Mouse (Mus musculus): ENCODE data around the gene Smyd3. TPM values are rescaled to one million over a fixed set of nuclear protein-coding genes. Genes with fewer than 3 reads are reported as not detected.
A peak's percentile ranks its signal among the peaks of the same experiment; 100 is the strongest.

Smyd3 gene
- total and polyA plus RNA-seq, 3 experiments = 2.7 to 8.1 (median 7.6) TPM

- no peak for DNase-seq
- 94% methylated on average over 2 of the region's 2 CpGs for WGBS
Measured at GRCm38 (mm10) chr1:179451211-179451610, 66.6 kb downstream of the Smyd3 start.

GRCm38 (mm10) chr1:179446845-179447212, 71.0 kb downstream of the Smyd3 start:
- no peak for DNase-seq
- WGBS = 29% methylated on average over 2 of the region's 2 CpGs
- TF ChIP-seq EP300 (IDR thresholded peaks at IDR 0.05; ENCODE audit: insufficient read depth, low read depth, low read length) (no peak), POLR2A (IDR thresholded peaks at IDR 0.05; ENCODE audit: insufficient read depth, low read depth, low read length) (no peak), CTCF (IDR thresholded peaks at IDR 0.05) (no peak)
- no peaks in the 10 kb centered on the region for H3K4me1 ChIP-seq (ENCODE audit: control insufficient read depth, insufficient read depth, low read length)
- no peaks in the 10 kb centered on the region for H3K36me3 ChIP-seq (ENCODE audit: control insufficient read depth, insufficient read depth, low read length)
- H3K27me3 ChIP-seq (ENCODE audit: control insufficient read depth, insufficient read depth, low read length) = no peaks in the 10 kb centered on the region
- intact Hi-C loops (cut with DNase I) = no loop called here
- H3K27ac ChIP-seq = no peak overlapping the region
- no peaks in the 10 kb centered on the region for H3K79me2 ChIP-seq (replicated peaks; ENCODE audit: control insufficient read depth, insufficient read depth, low read length)
- no peak overlapping the region for H3K9ac ChIP-seq (ENCODE audit: low read depth, low read length)
- no peak overlapping the region for H3K4me3 ChIP-seq

More at GRCm38 (mm10) chr1:179451211-179451610, 66.6 kb downstream of the Smyd3 start:
- no peak for TF ChIP-seq EP300 (IDR thresholded peaks at IDR 0.05; ENCODE audit: insufficient read depth, low read depth, low read length)
- TF ChIP-seq CTCF (IDR thresholded peaks at IDR 0.05) = peak; percentile 55
- Histone ChIP-seq H3K4me3 (no peak overlapping the region), H3K9ac (ENCODE audit: low read depth, low read length) (no peak overlapping the region), H3K4me1 (ENCODE audit: control insufficient read depth, insufficient read depth, low read length) (no peaks in the 10 kb centered on the region), H3K79me2 (replicated peaks; ENCODE audit: control insufficient read depth, insufficient read depth, low read length) (no peaks in the 10 kb centered on the region), H3K27ac (no peak overlapping the region), H3K36me3 (ENCODE audit: control insufficient read depth, insufficient read depth, low read length) (no peaks in the 10 kb centered on the region), H3K27me3 (ENCODE audit: control insufficient read depth, insufficient read depth, low read length) (no peaks in the 10 kb centered on the region)
- intact Hi-C loops (cut with DNase I) = no loop called here

GRCm38 (mm10) chr1:179446127-179446844, 71.6 kb downstream of the Smyd3 start:
- no peaks in the 10 kb centered on the region for H3K27me3 ChIP-seq (ENCODE audit: control insufficient read depth, insufficient read depth, low read length)
- H3K9ac ChIP-seq (ENCODE audit: low read depth, low read length) = no peak overlapping the region
- 62% methylated on average over 17 of the region's 17 CpGs for WGBS
- intact Hi-C loops (cut with DNase I) = no loop called here
- H3K4me1 ChIP-seq (ENCODE audit: control insufficient read depth, insufficient read depth, low read length) = no peaks in the 10 kb centered on the region
- no peak for DNase-seq
- H3K79me2 ChIP-seq (replicated peaks; ENCODE audit: control insufficient read depth, insufficient read depth, low read length) = no peaks in the 10 kb centered on the region
- no peak overlapping the region for H3K4me3 ChIP-seq
- no peak for TF ChIP-seq EP300 (IDR thresholded peaks at IDR 0.05; ENCODE audit: insufficient read depth, low read depth, low read length)
- TF ChIP-seq POLR2A (IDR thresholded peaks at IDR 0.05; ENCODE audit: insufficient read depth, low read depth, low read length) = no peak
- no peak for TF ChIP-seq CTCF (IDR thresholded peaks at IDR 0.05)
- H3K27ac ChIP-seq = no peak overlapping the region
- no peaks in the 10 kb centered on the region for H3K36me3 ChIP-seq (ENCODE audit: control insufficient read depth, insufficient read depth, low read length)

DNA sequence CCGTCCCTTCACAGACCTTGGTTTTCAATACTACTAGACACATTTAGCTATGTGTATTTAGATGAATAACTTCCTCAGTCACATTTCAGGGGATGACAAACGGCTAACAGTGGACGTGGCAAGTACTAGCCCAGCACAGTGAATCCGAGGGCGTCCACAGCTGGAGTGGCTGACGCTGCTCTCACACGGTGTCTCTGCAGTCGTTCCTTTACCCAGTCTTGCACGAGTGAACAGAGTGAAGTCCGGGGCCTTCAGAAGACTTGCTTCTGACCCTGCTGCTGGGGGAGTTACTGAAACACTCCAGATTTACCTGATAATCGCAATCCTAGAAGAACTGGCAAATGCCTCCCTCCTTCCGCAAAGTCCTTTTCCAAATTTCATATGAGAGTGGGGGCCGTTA, 74.0 kb downstream of the Smyd3 start:
- no peaks in the 10 kb centered on the region for H3K79me2 ChIP-seq (replicated peaks; ENCODE audit: control insufficient read depth, insufficient read depth, low read length)
- DNase-seq = no peak
- TF ChIP-seq POLR2A (IDR thresholded peaks at IDR 0.05; ENCODE audit: insufficient read depth, low read depth, low read length) (no peak), EP300 (IDR thresholded peaks at IDR 0.05; ENCODE audit: insufficient read depth, low read depth, low read length) (no peak), CTCF (IDR thresholded peaks at IDR 0.05) (no peak)
- H3K4me1 ChIP-seq (ENCODE audit: control insufficient read depth, insufficient read depth, low read length) = no peaks in the 10 kb centered on the region
- H3K36me3 ChIP-seq (ENCODE audit: control insufficient read depth, insufficient read depth, low read length) = no peaks in the 10 kb centered on the region
- no peak overlapping the region for H3K4me3 ChIP-seq
- intact Hi-C loops (cut with DNase I) = no loop called here
- H3K9ac ChIP-seq (ENCODE audit: low read depth, low read length) = no peak overlapping the region
- H3K27ac ChIP-seq = no peak overlapping the region
- H3K27me3 ChIP-seq (ENCODE audit: control insufficient read depth, insufficient read depth, low read length) = no peaks in the 10 kb centered on the region
- WGBS = 87% methylated on average over 13 of the region's 13 CpGs

- Histone ChIP-seq H3K36me3 (ENCODE audit: control insufficient read depth, insufficient read depth, low read length) (no peaks in the 10 kb centered on the region), H3K79me2 (replicated peaks; ENCODE audit: control insufficient read depth, insufficient read depth, low read length) (no peaks in the 10 kb centered on the region), H3K4me3 (no peak overlapping the region), H3K27me3 (ENCODE audit: control insufficient read depth, insufficient read depth, low read length) (no peaks in the 10 kb centered on the region), H3K27ac (no peak overlapping the region), H3K4me1 (ENCODE audit: control insufficient read depth, insufficient read depth, low read length) (no peaks in the 10 kb centered on the region), H3K9ac (ENCODE audit: low read depth, low read length) (no peak overlapping the region)
- no peak for DNase-seq
- TF ChIP-seq POLR2A (IDR thresholded peaks at IDR 0.05; ENCODE audit: insufficient read depth, low read depth, low read length) (no peak), CTCF (IDR thresholded peaks at IDR 0.05) (no peak), EP300 (IDR thresholded peaks at IDR 0.05; ENCODE audit: insufficient read depth, low read depth, low read length) (no peak)
- intact Hi-C loops (cut with DNase I) = no loop called here
- WGBS = 66% methylated on average over 8 of the region's 8 CpGs
Measured at GRCm38 (mm10) chr1:179443423-179443822, 74.4 kb downstream of the Smyd3 start.

GRCm38 (mm10) chr1:179436596-179436995, 81.2 kb downstream of the Smyd3 start:
- Histone ChIP-seq H3K36me3 (ENCODE audit: control insufficient read depth, insufficient read depth, low read length) (no peaks in the 10 kb centered on the region; the same call in 1 of the 2 replicates), H3K4me3 (no peak overlapping the region), H3K27me3 (ENCODE audit: control insufficient read depth, insufficient read depth, low read length) (no peaks in the 10 kb centered on the region), H3K79me2 (replicated peaks; ENCODE audit: control insufficient read depth, insufficient read depth, low read length) (no peaks in the 10 kb centered on the region), H3K4me1 (ENCODE audit: control insufficient read depth, insufficient read depth, low read length) (no peaks in the 10 kb centered on the region), H3K27ac (no peak overlapping the region), H3K9ac (ENCODE audit: low read depth, low read length) (no peak overlapping the region)
- no peak for DNase-seq
- TF ChIP-seq EP300 (IDR thresholded peaks at IDR 0.05; ENCODE audit: insufficient read depth, low read depth, low read length) (no peak), POLR2A (IDR thresholded peaks at IDR 0.05; ENCODE audit: insufficient read depth, low read depth, low read length) (no peak), CTCF (IDR thresholded peaks at IDR 0.05) (no peak)
- 89% methylated on average over 11 of the region's 11 CpGs for WGBS
- intact Hi-C loops (cut with DNase I) = no loop called here
